Mouse (Mus musculus) forebrain, postnatal 0 days (tissue): Measurements from ENCODE around the gene Cmtm7. TPM values are rescaled to one million over a fixed set of nuclear protein-coding genes. Genes with fewer than 3 reads are reported as not detected.

ENCODE experiments used
- ATAC-seq: fragments of 200-750 bp; cut with Nextera tagmentation; 2 replicates; pipeline ENCODE4 v1.8.0; 2017; ENCODE audit warnings: mild to moderate bottlenecking, moderate library complexity
- DNase-seq: peaks from one replicate; pipeline ENCODE4 v3.0.0-alpha.2; 2015
- H3K27ac ChIP-seq: fragments of 300-500 bp; sonication (generic); 2 replicates; pipeline ENCODE4 v1.5.1; 2014; ENCODE audit warnings: low read depth, mild to moderate bottlenecking, antibody characterized with exemption, low read length, moderate library complexity, mixed read lengths
- H3K27me3 ChIP-seq: fragments of 300-500 bp; sonication (generic); 2 replicates; pipeline ENCODE4 v1.6.1; 2014; ENCODE audit warnings: mild to moderate bottlenecking, low read length, mixed read lengths; ENCODE audit not compliant: insufficient read depth
- H3K36me3 ChIP-seq: fragments of 300-500 bp; sonication (generic); 2 replicates; pipeline ENCODE4 v1.6.1; 2014; ENCODE audit warnings: mild to moderate bottlenecking, moderate library complexity; ENCODE audit not compliant: insufficient read depth
- H3K4me1 ChIP-seq: fragments of 300-500 bp; sonication (generic); 2 replicates; pipeline ENCODE4 v1.6.1; 2014; ENCODE audit warnings: antibody characterized with exemption; ENCODE audit not compliant: insufficient read depth
- H3K4me2 ChIP-seq: fragments of 300-500 bp; sonication (generic); 2 replicates; pipeline ENCODE4 v1.6.1; 2014; ENCODE audit warnings: low read depth, mild to moderate bottlenecking, moderate library complexity
- H3K4me3 ChIP-seq: fragments of 300-500 bp; sonication (generic); 2 replicates; pipeline ENCODE4 v1.5.1; 2014; ENCODE audit warnings: low read depth, low read length, mixed read lengths
- H3K9ac ChIP-seq: fragments of 300-500 bp; sonication (generic); 2 replicates; pipeline ENCODE4 v1.6.1; 2014; ENCODE audit warnings: mild to moderate bottlenecking
- H3K9me3 ChIP-seq: fragments of 300-500 bp; sonication (generic); 2 replicates; pipeline ENCODE4 v1.6.1; 2016; ENCODE audit warnings: low read length
- CTCF ChIP-seq: sonication (generic); IDR thresholded peaks from 2 replicates; pipeline ENCODE4 v1.5.1; 2016; ENCODE audit warnings: antibody characterized with exemption, control low read depth, low read depth
- WGBS: fragments of 180-500 bp; shearing (Covaris S2); extraction: QIAGEN DNeasy Blood & Tissue Kit; methylation state at CpG from one replicate; pipeline ENCODE4 v1.1.7; 2014; 5-methylcytosine and 5-hydroxymethylcytosine counted together
- polyA plus RNA-seq: library from polyadenylated mRNA; unstranded; fragments of >200 nt; fragmentation: Nextera tagmentation; extraction: Ambion mirVana; gene quantifications from 2 replicates; pipeline ENCODE4 v1.2.1, GENCODE M21; 2015
- total RNA-seq: library from RNA; depleted of rRNA; stranded (reverse); fragments of >200 nt; gene quantifications from 2 replicates; pipeline ENCODE4 v1.2.3, GENCODE M21; 2014

Gene Cmtm7
- total and polyA plus RNA-seq, 2 experiments from 2014 or later: 6.0 to 9.5 TPM

- ATAC-seq (no peak), DNase-seq (no peak)
- H3K27ac ChIP-seq: no peak overlapping the region
- H3K27me3 ChIP-seq: no peaks in the 10 kb centered on the region
- H3K9me3 ChIP-seq: no peaks in the 10 kb centered on the region
- no peak for TF ChIP-seq CTCF
- no peak overlapping the region for H3K9ac ChIP-seq
- H3K4me1 ChIP-seq: no peaks in the 10 kb centered on the region
- no peaks in the 10 kb centered on the region for H3K36me3 ChIP-seq
- 93% methylated on average over 7 of the region's 7 CpGs for whole genome bisulfite sequencing
- no peak overlapping the region for H3K4me2 ChIP-seq
- H3K4me3 ChIP-seq: no peak overlapping the region
Measured at GRCm38 (mm10) chr9:114787716-114788115, 6.1 kb upstream of the Cmtm7 start.

- Histone ChIP-seq H3K9ac (no peak overlapping the region), H3K4me3 (no peak overlapping the region), H3K27me3 (no peaks in the 10 kb centered on the region), H3K27ac (no peak overlapping the region), H3K4me2 (no peak overlapping the region), H3K36me3 (no peaks in the 10 kb centered on the region), H3K9me3 (no peaks in the 10 kb centered on the region), H3K4me1 (no peaks in the 10 kb centered on the region)
- no peak for TF ChIP-seq CTCF
- ATAC-seq (no peak), DNase-seq (no peak)
- WGBS: 94% methylated on average over 5 of the region's 5 CpGs
Measured at GRCm38 (mm10) chr9:114787134-114787533, 5.5 kb upstream of the Cmtm7 start.

GRCm38 (mm10) chr9:114785432-114786125 lies 3.9 kb upstream of the Cmtm7 start:
- TF ChIP-seq CTCF: no peak
- 19% methylated on average over 16 of the region's 16 CpGs for WGBS
- Histone ChIP-seq H3K4me1 (0 out of 2 replicates have a peak, but pooled peaks cover 4% of the 10 kb centered on the region), H3K27me3 (peaks cover 3% of the 10 kb centered on the region; the same call in 1 of the 2 replicates), H3K36me3 (no peaks in the 10 kb centered on the region), H3K4me3 (no peak overlapping the region), H3K9ac (no peak overlapping the region), H3K27ac (no peak overlapping the region), H3K4me2 (no peak overlapping the region), H3K9me3 (no peaks in the 10 kb centered on the region)
- no peak for DNase-seq
- ATAC-seq: no peak

- H3K9me3 ChIP-seq: no peaks in the 10 kb centered on the region
- peak overlapping the region; percentile 44 for H3K4me3 ChIP-seq
- peak overlapping the region; percentile 55 for H3K9ac ChIP-seq
- H3K4me2 ChIP-seq: peak overlapping the region; percentile 95
- no peaks in the 10 kb centered on the region for H3K36me3 ChIP-seq
- H3K27me3 ChIP-seq: peaks cover 3% of the 10 kb centered on the region; the same call in 1 of the 2 replicates
- WGBS: 4% methylated on average over 34 of the region's 38 CpGs
- 0 out of 2 replicates have a peak, but pooled peaks cover 4% of the 10 kb centered on the region for H3K4me1 ChIP-seq
- ATAC-seq (peak; percentile 72), DNase-seq (no peak)
- H3K27ac ChIP-seq: peak overlapping the region; percentile 3; the same call in 1 of the 2 replicates
- TF ChIP-seq CTCF: no peak
Measured at GRCm38 (mm10) chr9:114780746-114781525, 720 bp downstream of the Cmtm7 start.

GRCm38 (mm10) chr9:114779984-114780745 lies 1.5 kb downstream of the Cmtm7 start:
- H3K4me3 ChIP-seq: no peak overlapping the region
- DNase-seq: no peak
- ATAC-seq: no peak; the same call in 1 of the 2 replicates
- 0 out of 2 replicates have a peak, but pooled peaks cover 4% of the 10 kb centered on the region for H3K4me1 ChIP-seq
- H3K27me3 ChIP-seq: peaks cover 3% of the 10 kb centered on the region; the same call in 1 of the 2 replicates
- H3K9ac ChIP-seq: no peak overlapping the region
- TF ChIP-seq CTCF: no peak
- no peaks in the 10 kb centered on the region for H3K36me3 ChIP-seq
- H3K9me3 ChIP-seq: no peaks in the 10 kb centered on the region
- H3K27ac ChIP-seq: no peak overlapping the region
- WGBS: 40% methylated on average over 23 of the region's 23 CpGs
- peak overlapping the region; percentile 95 for H3K4me2 ChIP-seq

- no peak overlapping the region for H3K4me3 ChIP-seq
- peaks cover 3% of the 10 kb centered on the region; the same call in 1 of the 2 replicates for H3K27me3 ChIP-seq
- ATAC-seq: no peak
- no peak overlapping the region for H3K9ac ChIP-seq
- WGBS: 90% methylated on average over 7 of the region's 7 CpGs
- TF ChIP-seq CTCF: no peak
- 0 out of 2 replicates have a peak, but pooled peaks cover 4% of the 10 kb centered on the region for H3K4me1 ChIP-seq
- no peaks in the 10 kb centered on the region for H3K36me3 ChIP-seq
- no peak for DNase-seq
- H3K4me2 ChIP-seq: no peak overlapping the region
- H3K9me3 ChIP-seq: no peaks in the 10 kb centered on the region
- H3K27ac ChIP-seq: no peak overlapping the region
Measured at GRCm38 (mm10) chr9:114778877-114779276, 2.8 kb downstream of the Cmtm7 start.
